Mouse (Mus musculus) 416B (cell line): ENCODE data around the gene Fermt1.

Source experiments
- DNase-seq: peaks from one replicate; pipeline ENCODE4 v3.0.0; 2011; ENCODE audit warnings: low read depth

Fermt1 gene

DNA sequence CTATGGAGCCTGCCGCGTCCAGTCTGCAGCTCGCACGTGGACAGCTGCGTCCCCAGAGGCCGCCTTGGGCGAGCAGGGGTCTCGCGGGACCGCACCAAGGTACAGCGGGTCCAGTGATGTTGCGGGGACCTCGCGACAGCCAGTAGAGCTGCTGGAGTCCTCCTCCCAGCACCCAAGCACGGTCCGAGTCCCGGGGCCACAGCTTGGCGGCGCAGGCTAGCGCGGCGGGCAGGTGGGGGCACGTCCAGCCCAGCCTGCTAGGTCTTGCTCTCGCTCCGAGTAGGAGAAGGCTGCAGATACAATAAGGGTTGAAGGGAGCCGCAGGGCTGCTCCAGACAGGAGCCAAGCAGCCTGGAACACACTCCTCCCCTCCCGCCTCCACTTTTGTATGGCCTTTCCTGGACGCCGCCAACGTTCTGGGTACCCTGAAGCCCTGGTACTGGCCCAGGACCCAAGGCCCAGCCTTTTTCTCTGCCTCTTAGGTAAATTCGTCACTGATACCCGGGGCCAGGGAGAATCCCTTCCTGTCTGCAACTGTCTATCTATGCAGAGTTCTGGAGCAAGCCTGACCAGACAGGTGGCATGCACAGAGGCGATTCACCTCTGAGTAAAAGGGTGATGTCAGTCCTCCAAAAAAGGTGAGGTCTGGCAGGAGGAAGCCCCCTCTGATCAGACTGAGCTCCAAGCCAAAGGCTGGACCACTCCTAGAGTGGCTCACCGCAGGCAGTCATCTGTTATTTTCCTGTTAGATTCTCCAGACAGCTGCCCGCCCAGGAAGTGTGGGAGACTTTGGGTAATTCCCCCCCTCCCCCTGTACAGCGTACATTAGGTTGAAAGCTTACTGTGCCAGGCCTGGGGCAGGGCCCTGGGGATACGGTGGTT, at the start of gene Fermt1:
Gene Fermt1 (minus strand): TSS at position 581 of the 882 bp plus-strand sequence.
- no peak for DNase-seq

- no peak for DNase-seq
Observed at GRCm38 (mm10) chr2:132992659-132993531, 47.2 kb upstream of the Fermt1 start.

- DNase-seq, result no peak
Observed at GRCm38 (mm10) chr2:132989778-132990564, 44.3 kb upstream of the Fermt1 start.

DNA sequence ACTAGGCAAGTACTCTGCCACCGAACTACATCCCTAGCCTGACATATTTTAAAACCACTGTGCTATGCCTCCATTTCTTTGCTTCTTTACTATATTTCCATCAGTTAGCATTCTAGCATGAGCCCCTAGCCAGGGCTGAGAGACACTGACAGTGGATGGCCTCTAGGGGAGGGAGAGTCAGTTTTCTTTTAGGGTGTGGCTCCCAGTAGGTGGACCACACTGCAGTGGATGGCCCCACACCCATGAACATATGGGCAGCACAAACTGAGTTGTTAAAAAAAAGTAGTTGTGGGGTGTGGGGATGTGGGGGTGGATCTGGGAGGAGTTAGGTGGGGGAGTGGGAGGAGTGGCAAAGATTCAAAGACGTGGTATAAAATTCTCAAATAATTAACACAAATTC, 27.6 kb upstream of the Fermt1 start:
- no peak for DNase-seq

GRCm38 (mm10) chr2:132970772-132971173, 25.1 kb upstream of the Fermt1 start:
- peak; percentile 62 for DNase-seq

DNA sequence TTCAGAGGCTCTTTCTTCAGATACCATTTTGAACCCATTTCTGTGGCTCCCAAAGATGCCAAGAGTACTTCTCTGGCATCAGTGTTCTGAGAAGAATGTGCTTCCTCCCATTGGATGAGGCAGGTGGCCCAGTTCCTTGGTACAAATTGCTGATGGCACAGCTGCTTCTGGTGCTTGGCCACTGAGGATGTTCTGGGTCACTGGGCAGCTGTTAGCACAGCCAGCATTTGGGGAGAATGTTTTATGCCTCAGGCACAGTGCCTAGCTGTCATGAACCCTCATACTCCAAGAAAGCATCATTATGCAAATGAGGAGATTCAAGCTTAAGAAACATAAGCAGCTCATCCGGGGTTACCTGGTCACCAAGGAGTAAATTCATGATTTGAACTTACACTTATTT, 12.1 kb upstream of the Fermt1 start:
- DNase-seq, result no peak

DNA sequence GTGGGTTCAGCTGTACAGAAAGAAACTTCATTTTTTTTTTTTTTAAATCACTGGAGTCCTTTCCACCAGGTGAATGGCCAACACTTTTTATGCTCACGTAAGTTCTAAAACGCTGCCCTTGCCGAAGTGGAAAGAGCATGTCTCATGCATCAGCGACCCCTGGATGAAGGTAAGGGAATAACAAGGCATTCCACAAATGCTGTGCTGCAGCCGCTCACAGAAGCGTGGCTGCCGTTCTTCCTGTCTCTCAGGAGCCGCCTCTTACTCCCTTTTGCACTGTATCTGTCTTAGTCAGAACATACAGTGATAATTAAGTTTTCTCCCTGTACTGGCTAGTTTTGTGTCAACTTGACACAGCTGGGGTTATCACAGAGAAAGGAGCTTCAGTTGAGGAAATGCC, 6.5 kb upstream of the Fermt1 start:
- DNase-seq, result peak; percentile 4

GRCm38 (mm10) chr2:132948174-132948573, 2.5 kb upstream of the Fermt1 start:
- peak; percentile 13 for DNase-seq

DNA sequence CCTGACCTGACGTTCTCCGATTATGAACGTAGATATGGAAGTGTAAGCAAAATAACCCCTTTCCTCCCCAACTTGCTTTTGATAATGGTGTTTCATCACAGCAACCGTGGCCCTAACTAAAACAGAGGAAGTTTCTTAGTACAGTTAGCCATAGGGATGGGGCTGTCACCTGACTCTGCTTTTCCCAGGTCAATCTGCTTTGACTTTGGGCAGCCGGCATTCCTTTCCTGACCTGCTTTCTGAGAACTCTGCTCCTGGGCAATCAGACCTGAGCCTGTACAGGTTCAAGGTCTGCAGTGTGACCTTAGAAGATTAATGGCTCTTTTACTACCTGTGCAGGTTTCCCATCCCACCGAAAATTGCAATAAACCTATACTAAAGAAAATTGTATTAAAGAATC, 1.3 kb upstream of the Fermt1 start:
- DNase-seq, result no peak

- DNase-seq, result no peak
Observed at GRCm38 (mm10) chr2:132944711-132945325, 888 bp downstream of the Fermt1 start.

DNA sequence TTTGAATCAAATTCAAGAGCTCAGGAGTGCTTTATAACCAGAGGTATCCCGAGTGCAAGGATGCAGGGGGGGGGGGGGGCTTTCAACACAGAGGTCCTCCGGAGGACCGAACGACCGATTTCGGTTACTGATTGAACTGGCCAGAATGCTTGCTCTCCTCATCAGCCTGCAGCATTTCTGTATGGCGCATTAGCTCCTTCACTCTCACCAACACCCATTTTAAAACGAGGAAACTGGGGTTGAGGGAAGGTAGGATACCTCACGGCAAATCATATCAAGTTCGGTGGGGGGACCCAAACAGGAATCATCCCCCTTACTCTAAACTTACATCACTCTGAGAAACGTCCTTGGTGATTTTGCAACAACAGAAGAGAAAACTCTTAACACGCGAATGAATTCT, 1.7 kb downstream of the Fermt1 start:
- DNase-seq, result no peak

DNA sequence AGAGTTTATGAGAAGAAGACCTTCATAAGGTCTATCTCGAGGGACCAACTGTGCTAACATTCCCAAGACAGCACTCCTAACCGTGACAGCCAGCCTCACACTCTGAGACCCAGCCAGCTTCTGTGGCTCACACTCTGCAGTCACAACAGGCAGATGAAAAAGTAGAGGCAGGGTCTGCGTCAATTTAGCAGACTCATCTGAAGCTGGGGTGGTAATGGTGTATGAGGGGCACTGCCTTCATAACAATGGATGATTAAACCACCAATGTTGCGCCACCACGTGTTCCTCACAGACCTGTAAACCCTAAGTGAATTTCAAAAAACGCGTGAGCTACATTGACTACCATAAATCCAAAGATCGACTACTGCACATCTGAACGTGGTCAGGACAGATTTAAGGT, 2.1 kb downstream of the Fermt1 start:
- DNase-seq, result no peak

DNA sequence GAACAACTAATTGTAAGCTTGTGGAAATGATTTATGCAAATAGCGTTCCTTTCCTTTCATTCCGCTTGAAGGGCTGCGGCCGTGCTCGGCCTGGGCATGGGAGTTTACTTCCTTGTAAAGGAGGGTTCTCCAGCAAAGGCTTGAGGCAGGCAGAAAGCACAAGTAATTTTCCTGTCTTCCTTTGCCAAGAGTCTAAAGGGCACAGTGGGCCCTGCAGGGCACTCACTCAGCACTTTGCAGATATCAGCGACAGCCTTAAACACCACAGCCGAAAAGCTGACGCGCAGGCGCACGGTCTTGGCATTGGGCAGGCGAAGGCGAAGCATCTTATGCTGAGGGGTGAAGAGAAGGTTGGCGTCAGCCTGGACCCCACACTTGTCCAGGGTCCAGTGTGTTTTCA, 6.7 kb downstream of the Fermt1 start:
- no peak for DNase-seq

GRCm38 (mm10) chr2:132936176-132936575, 9.5 kb downstream of the Fermt1 start:
- DNase-seq, result no peak

GRCm38 (mm10) chr2:132934711-132935110, 11.0 kb downstream of the Fermt1 start:
- DNase-seq, result no peak

DNA sequence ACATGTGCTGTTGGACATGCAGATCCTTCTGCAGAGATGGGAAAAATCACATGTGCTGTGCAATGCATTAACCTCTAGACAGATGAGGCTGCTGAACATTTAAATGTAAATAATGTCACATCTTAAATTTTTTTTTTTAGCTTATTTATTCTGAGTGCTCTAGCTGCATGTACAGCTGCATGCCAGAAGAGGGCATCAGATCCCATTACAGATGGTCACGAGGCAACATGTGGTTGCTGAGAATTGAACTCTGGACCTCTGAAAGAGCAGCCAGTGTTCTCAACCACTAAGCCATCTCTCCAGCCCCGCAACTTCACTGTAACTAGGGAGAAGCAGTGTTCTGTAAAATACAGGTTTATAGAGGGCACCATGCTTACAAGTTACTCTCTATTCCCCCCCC, 11.6 kb downstream of the Fermt1 start:
- no peak for DNase-seq

DNA sequence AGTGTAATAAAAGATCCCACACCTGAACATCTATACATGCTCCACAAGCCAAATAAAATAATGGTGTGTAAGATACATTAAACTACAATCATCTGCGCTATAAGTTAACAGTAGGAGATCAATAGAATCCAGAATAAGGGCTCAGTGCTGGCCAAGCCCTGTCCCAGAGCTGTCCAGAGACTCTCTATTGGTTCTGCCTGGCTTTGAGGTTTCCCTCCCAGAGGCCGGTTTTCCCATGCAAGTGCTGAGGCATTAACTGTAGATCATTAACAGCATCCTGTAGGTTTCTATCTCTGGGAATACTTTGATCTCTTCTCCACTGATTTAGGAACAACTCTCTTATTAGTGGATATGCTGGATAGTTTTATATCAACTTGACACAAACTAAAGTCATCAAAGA, 16.7 kb downstream of the Fermt1 start:
- DNase-seq, result no peak

DNA sequence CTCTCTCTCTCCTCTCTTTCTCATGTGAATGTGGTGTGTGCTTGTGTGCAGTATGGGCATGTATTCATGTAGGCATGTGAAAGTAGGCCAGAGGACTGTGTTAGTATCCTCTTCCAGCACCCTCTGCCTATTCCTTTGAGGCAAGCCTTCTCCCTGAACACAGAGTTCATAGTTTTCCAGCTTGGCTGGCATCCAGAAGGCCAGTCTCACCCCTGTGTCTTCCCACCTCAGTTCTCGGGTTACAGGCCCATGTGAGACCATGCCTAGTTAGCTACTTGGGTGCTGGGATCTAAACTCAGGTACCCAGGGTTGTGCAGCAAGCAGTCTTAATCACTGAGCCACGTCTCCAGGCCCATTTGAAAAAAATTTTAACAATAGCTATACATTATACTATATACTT, 17.8 kb downstream of the Fermt1 start:
- DNase-seq, result no peak

DNA sequence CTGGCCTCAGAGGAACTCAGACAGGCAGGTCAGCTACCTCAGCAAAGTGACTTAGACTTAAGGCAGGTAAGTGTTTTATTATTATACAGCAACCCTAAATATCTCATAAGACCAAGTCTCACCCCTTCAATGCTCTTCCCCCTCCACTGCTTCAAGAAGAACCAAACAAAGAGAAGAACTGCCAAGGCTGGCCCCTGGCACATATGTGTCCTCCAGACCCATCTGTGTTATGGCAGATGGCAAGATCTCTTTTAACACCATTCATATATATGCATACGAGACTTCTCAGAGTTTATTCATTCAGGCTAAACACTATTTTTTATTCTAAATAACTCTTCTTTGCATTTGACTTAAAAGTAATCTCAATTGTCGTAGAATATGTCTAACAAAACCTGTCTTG, 18.4 kb downstream of the Fermt1 start:
- no peak for DNase-seq

GRCm38 (mm10) chr2:132923290-132924085, 22.2 kb downstream of the Fermt1 start:
- no peak for DNase-seq
